Mouse (Mus musculus) T-cell, adult 2 months (primary cell): Measurements from ENCODE around the gene Lrrn4cl.
A peak's percentile ranks its signal among the peaks of the same experiment; 100 is the strongest.
"Not testable (repeated sequence)": the region's sequence is repeated elsewhere in the genome, so short reads cannot be mapped to it uniquely, and the experiment has no call there.

Experiments
- DNase-seq: peaks from one replicate; pipeline ENCODE4 v3.0.0; 2022; ENCODE audit warnings: low spot score

Lrrn4cl gene

DNA sequence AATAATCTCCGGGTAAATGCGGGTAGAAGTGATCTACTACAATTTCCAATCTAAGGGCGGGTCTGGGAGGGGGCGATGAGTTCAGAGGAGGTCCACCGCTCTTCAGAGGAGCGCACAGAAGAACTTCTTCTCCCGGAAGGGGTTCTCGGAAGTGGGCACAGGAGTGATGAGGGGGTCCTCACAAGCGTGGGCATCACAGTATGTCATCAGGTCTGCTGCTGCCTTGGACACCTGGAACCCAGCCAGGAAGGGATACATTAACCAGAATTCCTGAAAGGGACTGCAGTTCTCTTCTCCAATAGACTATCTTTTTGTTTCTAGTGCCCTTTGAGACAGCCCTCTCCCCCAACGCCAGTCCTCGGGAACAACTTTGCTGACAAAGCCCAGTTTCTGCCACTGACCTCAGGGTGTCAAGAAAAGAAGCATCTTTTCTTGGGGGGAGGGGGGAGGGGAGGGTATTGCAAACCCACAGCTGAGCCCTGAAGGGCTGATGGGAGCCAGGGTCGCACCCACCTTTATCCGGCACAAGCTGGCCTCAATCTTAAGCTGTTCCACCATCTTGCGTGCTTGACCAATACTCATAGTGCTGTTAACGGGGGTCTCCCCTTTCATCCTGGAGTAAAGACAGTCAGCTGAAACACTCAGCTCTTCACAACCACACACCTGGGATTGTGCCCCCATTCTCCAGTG is 12.4 kb upstream of the Lrrn4cl start:
- no peak for DNase-seq

DNA sequence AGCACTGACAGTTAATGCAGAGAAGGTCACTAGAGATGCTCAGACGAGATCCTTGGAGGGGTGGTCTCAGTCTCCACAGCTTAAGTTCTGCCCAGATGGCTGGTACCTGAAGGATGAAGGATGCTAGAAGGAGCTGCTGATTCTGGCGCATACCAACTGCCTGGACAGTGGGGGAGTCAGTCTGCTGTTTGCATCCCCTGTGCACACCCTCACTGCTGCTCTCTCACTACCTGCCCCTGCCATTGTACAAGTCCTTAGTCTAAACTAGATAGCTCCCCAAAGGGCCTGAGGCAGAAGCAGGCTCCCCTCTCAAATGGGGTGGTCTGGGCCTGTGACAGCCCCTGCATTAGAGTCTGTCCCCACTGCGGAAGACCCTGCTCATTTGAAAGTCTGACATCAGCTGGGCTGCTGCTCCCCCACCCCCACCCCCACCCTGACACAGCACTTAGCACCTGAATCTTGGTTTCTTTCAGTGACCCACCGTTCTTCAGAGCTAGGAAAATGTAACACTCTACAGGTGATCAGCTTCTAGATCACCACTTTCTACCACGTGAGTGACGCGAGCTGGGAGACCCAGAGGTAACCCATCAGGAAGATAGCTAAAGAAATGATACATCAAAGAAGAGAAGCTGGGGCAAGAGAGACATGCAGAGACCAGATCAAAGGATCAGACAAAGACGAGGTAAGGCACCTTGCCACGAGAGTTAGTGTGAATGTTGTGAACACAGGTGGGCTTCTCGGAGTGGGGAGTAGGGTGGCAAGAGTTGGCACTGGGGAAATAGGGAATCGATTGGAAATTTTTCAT is 11.3 kb upstream of the Lrrn4cl start, which contains the start of gene Gng3:
Gene Gng3 (minus strand): TSS at position 92 of the 805 bp plus-strand sequence.
- DNase-seq, result no peak

DNA sequence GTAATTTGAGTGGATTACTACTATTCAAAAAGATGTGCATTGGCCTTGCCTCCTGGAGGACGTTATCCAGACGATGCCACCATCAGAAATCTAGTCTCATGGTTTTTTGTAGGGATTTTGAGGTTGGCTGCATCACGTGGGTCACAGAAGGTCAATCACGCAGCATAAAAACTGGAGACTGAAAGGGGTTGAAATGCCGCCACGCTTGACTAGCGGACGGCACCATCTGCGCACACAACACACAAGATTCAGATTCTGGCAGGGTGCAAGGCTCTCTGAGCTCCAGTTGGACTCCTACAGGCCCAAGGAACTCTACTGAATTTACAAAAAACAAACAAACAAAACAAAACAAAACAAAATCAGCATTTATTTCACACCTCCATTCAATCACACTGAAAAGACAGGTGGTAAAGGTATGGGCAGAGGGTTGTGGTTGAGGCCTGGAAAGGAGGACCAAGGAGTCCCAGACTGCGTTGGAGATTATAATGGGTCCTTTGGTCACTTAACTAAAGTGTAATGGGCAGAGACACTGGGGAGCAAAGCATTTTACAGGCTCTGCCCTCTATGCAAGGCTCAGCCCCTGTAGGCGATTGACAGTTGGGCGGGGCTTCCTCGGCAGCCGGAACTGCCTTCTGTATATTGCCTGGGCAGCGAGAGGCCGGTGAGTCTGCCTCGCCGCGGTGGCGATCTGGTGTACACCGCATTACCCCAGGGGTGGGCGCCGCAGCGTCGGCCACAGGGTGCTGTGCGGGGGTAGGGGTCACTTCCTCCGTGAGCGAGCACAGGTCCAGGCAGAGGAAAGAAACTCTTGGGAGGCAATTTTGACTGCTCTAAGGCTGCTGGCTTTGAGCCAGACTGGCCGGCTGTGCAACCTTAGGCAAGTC is 10.4 kb upstream of the Lrrn4cl start:
- peak; percentile 40 for DNase-seq

DNA sequence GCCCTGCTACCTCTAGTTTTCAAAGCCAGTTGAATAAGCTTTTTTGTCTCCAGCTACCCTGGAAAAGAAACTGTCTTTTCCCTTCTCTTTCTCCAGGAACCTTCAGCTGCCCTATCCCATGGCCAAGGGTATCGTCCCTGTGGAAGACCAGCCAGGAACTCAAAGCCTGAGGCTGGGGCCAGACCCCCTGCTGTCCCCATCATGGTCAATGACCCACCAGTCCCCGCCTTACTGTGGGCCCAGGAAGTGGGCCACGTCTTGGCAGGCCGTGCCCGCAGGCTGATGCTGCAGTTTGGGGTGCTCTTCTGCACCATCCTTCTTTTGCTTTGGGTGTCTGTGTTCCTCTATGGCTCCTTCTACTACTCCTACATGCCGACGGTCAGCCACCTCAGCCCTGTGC is 9.6 kb upstream of the Lrrn4cl start:
- DNase-seq, result no peak

DNA sequence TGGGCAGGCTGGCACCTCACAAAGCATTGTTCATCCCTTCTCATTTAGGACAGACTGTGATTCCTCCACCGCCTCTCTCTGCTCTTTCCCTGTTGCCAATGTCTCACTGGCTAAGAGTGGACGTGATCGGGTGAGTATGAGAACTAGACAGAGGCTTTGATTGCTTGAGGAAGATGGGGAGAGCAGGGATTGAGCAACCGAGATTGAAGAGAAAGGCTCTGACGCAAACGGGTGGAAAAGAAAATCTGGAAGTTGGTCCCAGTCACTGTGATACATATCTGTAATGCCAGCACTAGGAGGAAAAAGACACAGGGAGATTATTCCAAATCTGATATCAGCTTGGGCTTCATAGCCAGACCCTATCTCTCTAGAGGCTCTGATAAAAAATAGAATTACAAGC is 7.6 kb upstream of the Lrrn4cl start:
- no peak for DNase-seq

DNA sequence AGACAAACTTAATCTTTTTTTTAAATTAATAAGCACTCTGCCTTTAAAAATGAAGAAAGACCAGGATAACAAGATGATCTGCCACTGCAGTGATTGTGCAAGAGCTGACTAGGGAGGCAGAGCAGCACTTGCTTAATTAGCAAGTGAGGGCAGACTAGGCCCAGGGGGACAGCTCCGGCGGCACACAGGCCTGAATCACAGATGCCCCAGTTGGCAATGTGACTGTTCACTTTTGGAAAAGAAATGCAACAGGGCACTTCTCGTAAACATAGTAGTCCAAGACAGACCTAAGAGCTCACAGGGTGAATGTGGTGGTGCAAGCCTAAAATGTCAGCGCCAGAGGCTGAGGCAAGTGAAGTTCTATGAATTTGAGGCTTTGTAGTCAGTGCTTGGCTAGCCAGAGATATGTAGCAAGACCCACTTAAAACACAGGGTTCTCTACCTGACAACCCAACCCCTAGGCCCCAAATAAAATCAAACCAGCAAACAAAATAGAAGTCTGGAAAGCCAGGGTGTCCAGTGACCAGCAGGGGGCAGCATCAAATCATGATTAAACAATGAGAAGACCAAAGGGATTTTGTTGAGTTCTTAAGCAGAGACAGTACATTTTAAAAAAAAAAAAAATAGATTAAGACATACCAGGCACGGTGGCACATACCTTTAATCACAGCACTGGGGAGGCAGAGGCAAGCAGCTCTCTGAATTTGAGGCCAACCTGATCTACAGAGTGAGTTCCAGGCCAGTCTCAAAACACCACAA is 6.0 kb upstream of the Lrrn4cl start:
- peak; percentile 80 for DNase-seq

DNA sequence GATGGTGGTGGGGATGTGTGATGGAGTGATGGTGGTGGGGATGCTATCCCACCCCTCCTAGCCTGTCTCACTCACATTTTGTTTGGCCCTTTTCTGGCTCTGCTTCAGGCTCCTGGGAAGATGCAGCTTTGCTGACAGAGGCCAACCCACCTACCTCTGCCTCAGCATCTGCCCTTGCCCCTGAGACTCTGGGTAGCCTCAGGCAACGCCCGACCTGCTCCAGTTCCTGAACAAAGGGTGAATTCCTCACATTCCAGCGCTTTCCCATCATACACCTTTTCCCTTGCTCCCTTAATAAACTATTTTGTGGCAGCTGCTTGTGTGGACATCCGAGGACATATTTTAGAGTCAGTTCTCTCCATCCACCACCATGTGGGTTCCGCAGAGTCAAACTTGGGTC is 2.2 kb upstream of the Lrrn4cl start:
- no peak for DNase-seq

DNA sequence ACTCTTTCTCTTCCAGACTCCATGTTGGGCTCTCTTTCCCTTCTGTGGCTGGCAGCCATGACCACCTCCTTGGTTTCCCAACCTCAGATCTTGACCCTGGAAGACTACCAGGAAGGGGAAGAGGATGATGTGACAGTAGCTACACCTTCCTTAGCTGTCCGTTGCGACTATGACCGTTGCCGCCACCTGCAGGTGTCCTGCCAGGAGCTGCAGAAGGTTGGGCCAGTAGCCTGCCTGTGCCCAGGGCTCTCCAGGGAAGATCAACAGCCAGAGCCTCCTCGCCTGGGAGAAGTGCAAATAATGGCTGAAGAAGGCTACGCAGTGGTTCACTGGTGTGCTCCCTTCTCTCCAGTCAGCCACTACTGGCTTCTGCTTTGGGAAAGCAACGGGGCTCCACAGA is 1.1 kb downstream of the Lrrn4cl start:
- no peak for DNase-seq

DNA sequence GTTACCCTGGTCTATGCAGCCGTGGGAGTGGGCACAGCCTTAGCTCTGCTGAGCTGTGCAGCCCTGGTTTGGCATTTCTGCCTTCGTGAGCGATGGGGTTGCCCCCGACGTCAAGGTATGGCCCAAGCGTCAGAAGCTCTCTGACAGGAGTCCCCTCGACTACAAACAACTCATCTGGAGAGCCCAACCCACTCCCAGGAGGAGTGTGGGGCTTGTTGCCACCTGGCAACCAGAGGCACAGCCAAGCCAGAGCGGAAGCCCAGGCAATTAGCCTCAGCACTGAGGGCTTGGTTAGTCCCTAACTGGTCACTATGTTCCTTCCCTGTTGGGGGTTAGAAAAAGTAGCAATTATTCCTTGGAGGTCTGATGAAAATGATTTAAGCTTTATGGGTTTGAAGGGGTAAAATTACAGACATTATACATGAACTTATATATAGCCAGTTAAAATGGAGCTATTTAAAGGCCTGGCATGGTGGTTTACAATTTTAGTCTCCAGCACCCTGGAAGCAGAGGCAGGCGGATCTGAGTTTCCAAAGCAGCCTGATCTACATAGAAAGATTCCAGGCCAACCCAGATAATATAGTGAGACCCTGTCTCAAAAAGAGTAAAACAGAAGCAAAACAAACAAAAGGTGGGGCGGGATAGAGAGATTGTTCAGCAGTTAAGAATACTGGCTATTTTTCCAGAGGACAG is 1.8 kb downstream of the Lrrn4cl start:
- no peak for DNase-seq

DNA sequence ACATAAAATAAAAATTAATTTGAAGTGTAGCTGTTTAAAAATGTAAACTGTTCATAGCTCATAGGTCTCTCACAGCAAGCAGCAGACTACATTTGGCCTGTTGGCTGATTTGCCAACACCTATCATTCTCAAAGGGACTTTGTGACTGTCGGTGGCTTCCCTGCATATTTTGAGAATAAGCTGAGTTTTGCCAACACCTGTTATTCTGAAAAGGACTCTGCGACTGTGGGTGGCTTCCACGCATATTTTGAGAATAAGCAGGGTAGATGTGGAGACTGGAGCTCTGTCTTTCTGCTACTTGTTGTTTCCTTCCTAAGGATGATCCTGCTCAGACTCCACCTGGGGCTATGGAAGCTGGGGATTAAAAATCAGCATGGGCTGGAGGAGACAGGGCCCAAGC is 2.5 kb downstream of the Lrrn4cl start:
- DNase-seq, result no peak

DNA sequence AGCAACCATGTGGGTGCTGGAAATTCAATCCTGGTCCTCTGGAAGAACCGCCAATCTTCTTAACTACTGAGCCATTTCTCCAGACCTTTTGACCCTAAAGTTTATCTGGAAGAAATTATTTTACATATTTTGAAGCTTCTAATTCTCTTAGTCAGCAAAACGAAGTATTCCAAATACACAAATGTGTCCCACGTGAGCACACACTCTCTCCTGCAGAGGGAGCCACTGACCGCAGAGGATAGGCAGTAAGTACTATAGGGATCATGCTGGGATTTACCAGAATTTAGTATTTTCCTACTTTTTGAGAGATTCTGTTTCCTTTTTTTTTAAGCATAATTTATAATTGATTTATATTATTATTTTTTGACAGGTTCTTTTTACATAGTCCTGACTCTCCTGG is 7.1 kb downstream of the Lrrn4cl start:
- DNase-seq, result peak; percentile 21

DNA sequence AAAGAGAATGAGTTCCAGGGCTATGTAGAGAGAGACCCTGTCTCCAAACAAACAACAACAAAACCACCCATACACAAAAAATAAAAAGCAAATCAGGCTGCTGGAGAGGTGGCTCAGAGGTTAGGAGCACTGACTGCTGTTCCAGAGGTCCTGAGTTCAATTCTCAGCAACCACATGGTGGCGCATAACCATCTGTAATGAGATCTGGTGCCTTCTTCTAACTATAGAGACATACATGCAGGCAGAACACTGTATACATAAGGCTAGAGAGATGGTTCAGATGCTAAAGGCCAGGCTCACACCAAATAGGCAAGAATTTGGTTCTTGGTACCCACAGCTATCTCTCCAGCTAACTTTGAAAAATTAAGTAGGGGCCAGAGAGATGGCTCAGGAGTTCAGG is 8.4 kb downstream of the Lrrn4cl start:
- peak; percentile 50 for DNase-seq

DNA sequence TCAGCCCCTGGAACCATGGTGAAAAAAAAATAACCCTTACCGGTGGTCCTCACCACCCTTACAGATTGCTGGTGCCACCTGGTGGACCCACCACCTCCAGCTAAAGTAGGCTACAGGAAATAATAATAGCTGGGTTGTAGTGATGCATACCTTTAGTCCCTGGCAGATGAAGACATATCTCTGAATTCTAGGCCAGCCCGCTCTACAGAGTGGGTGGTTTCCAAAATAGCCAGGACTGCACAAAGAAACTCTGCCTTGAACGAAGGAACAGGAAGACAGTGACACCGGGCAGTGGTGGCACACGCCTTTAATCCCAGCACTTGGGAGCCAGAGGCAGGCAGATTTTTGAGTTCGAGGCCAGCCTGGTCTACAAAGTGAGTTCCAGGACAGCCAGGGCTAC is 13.7 kb downstream of the Lrrn4cl start:
- DNase-seq, result no peak

DNA sequence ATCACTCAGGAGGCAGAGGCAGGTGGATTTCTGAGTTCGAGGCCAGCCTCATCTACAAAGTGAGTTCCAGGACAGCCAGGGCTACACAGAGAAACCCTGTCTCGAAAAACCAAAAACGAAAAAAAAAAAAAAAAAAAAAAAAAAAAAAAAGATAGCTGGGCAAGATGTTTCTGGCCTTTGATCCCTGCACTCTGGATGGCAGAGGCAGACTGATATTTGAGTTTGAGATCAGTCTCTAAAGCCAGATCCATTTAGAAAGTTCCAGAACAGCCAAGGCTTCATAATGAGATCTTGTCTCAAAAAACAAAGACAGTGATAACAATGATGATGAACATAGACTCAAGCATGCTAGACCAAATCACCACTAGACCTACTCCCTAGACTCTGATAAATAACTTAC is 19.8 kb downstream of the Lrrn4cl start:
- not testable (repeated sequence) for DNase-seq

DNA sequence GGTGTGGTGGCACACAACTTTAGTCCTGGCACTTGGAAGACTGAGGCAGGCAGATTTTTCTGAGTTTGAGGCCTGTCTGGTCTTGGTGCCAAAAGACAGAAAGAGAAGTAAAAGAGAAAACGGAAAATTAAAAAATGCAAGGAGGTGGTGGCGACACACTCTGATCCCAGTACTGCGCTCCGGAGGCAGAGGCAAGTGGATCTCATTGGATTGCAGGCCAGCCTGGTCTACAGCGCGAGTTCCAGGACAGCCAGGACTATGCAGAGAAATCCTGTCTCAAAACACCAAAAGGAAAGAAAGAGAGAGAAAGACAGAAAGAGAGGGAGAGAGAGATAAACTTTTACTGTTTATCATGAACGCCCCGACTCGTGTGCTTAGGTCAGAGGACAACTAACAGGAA is 20.3 kb downstream of the Lrrn4cl start:
- no peak for DNase-seq

DNA sequence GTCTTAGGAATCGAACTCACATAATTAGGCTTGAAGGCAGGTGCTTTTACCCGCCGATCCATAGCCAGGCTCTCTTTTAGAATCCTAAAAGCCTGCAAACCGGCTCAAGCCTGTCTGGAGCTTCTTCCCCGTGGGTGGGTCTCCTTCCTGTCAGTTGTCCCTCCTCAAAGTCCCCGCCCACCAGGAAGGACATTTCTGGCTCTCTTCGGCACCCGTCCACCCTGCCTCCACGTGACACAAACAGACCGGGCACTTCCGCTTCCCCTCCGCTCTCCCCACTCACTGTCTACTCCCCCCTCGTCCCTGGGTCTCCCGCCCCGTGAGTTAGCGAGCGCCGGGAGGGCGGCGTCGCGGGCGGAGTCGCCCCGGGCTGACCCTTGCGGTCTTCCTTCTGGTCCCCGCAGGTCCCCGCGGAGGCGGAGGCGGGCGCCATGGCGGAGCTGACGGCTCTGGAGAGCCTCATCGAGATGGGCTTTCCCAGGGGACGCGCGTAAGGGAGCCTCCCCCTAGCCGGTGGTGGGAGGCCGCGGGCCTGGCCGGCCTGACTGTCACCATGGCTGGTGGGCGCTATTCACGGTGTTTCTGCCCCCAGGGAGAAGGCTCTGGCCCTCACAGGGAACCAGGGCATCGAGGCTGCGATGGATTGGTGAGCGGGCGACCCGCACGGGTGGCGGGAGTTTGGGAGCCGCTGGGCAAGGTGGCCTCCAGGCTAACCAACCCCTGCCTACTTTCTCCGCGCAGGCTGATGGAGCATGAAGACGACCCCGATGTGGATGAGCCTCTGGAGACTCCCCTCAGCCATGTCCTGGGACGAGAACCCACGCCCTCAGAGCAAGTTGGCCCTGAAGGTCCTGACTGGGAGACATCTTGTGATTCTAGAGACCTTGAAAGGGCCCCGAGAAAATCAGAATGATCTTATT is 21.0 kb downstream of the Lrrn4cl start, which contains the start of gene Ubxn1:
Gene Ubxn1 (plus strand): TSS at position 230 of the 920 bp plus-strand sequence.
- peak; percentile 96 for DNase-seq

DNA sequence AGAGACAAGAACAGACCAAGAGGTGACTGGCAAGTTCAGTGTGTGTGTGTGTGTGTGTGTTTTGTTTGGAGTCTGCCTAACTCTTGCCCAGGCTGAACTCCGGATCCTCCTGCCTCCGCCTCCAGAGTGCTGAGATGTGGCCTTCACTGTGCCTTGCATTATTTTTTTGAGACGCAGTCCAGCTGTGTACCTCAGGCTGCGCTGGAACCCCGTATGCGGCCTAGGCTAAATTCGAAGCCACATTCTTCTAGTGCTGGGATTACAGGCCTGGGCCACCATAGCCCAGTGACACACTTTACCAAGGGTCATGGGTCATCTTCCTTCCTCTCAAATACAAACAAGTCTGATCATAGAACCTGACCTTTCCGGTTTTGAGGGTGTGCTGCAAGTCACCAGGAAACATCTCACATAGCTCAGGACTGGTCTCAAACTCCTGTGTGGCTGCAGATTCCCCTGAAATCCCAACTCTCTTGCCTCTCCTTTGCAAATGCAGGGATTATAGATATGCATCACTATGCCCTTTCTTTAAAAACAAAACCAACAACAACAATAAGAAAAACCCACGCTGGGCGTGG is 21.8 kb downstream of the Lrrn4cl start:
- DNase-seq, result no peak

DNA sequence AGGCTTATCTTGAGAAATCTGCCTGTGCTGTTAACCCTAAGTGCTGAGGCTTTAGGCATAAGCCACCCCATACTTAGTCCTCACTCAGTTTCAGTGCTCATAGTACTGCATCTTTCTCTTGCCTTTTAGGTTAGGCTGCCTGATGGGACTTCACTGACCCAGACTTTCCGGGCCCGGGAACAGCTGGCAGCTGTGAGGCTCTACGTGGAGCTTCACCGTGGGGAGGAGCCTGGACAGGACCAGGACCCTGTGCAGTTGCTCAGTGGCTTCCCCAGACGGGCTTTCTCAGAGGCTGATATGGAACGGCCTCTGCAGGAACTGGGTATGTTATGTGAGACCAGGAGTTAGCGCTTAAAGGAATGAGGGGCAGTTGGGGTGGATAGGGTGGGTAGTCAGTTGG is 24.5 kb downstream of the Lrrn4cl start:
- DNase-seq, result no peak

DNA sequence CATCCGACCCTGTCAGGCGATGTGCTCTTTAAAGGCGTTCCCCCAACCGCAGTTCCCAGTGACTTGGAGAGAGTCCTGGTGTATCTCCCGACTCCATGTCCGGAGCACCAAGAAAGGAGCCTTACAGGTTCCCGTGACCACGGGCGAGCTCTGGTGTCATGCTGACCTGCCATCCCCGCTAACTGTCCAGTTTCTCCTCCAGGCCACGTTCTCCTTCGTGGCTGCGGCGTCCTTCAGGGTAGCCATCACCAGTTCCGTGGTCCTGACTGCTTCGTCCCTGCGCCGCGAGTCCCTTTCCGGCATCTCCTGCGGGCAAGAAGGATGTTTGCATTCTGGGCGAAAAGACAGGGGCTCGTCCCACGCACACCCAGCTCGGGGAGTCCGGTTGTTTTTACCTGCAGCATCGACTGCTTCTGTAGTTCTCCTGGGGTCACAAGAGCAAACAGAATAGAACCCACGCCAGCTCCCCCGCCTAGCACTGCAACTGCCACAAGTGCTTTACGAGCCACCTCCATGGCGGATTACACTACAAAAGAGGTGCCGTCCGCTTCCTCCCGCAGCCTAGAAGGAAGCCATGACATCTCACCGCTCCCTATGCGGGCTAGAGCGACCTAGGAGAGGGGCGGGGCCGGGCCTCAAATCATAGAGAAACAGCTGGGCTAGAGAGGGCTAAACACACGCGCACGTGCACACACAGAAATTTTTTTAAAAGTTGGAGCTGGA is 29.9 kb downstream of the Lrrn4cl start, which contains the start of gene Uqcc3:
Gene Uqcc3 (minus strand): TSS at position 613 of the 723 bp plus-strand sequence.
- peak; percentile 93 for DNase-seq
